Mouse (Mus musculus) CH12.LX (cell line): ENCODE results near the gene Enox2. TPM values are rescaled to one million over a fixed set of nuclear protein-coding genes. Genes with fewer than 3 reads are reported as not detected.

Experiments used
- DNase-seq: peaks from one replicate; pipeline ENCODE4 v3.0.0-alpha.2; 2013; ENCODE audit errors: extremely low read depth
- H3K27ac ChIP-seq: 2 replicates; pipeline ENCODE4 v1.5.1; 2012; ENCODE audit warnings: low read depth, mild to moderate bottlenecking, control low read depth, moderate library complexity; ENCODE audit not compliant: insufficient read depth
- H3K27me3 ChIP-seq: replicated peaks from 2 replicates; pipeline ENCODE3; 2012; ENCODE audit warnings: inconsistent platforms
- H3K36me3 ChIP-seq, 2 experiments: replicated peaks in 1 of 2; 2 replicates each; pipeline versions ENCODE3 to v1.6.1; 2012; ENCODE audit warnings: inconsistent platforms in 1 of 2, low read length in 1 of 2, mild to moderate bottlenecking in 1 of 2, mixed read lengths in 1 of 2, moderate library complexity in 1 of 2; ENCODE audit not compliant: control insufficient read depth in 1 of 2, insufficient read depth in 1 of 2
- H3K4me1 ChIP-seq, 2 experiments: 2 replicates each; pipeline ENCODE4 v1.6.1; 2012; ENCODE audit warnings: inconsistent platforms in 1 of 2, moderate library complexity in 1 of 2; ENCODE audit not compliant: insufficient read depth in 2 of 2, control insufficient read depth in 1 of 2
- H3K4me2 ChIP-seq: 2 replicates; pipeline ENCODE4 v1.6.1; 2012; ENCODE audit warnings: low read depth, mild to moderate bottlenecking, control low read depth; ENCODE audit not compliant: poor library complexity, insufficient read depth, severe bottlenecking
- H3K4me3 ChIP-seq, 3 experiments: fragments of 150-350 bp in 1 of 3; sonication (generic) in 1 of 3; replicated peaks in 1 of 3; 2 replicates each; pipeline versions ENCODE3 to v1.5.1; 2011 to 2012; ENCODE audit warnings: low read depth in 2 of 3, low read length in 2 of 3, mild to moderate bottlenecking in 2 of 3, moderate library complexity in 2 of 3, control low read depth in 1 of 3, improper control_type of control experiment in 1 of 3, inconsistent platforms in 1 of 3, mixed read lengths in 1 of 3; ENCODE audit not compliant: poor library complexity in 1 of 3
- H3K79me2 ChIP-seq: replicated peaks from 2 replicates; pipeline ENCODE4 v1.6.1; 2012; ENCODE audit warnings: mild to moderate bottlenecking, moderate library complexity; ENCODE audit not compliant: control insufficient read depth, poor library complexity, insufficient read depth, severe bottlenecking; ENCODE audit errors: extremely low read depth
- H3K9ac ChIP-seq: 2 replicates; pipeline ENCODE4 v1.6.1; 2012; ENCODE audit warnings: low read depth, mild to moderate bottlenecking, control low read depth, moderate library complexity; ENCODE audit not compliant: insufficient read depth
- H3K9me3 ChIP-seq: replicated peaks from 2 replicates; pipeline ENCODE3; 2012; ENCODE audit warnings: low read length, inconsistent platforms, mixed read lengths
- CHD1 ChIP-seq: IDR thresholded peaks from 2 replicates; pipeline ENCODE4 v1.6.1; 2012; ENCODE audit warnings: low read depth, low read length, improper control_type of control experiment, inconsistent platforms
- CHD2 ChIP-seq: IDR thresholded peaks from 2 replicates; pipeline ENCODE4 v1.6.1; 2011; ENCODE audit warnings: low read length, improper control_type of control experiment
- E2F4 ChIP-seq: IDR thresholded peaks from 2 replicates; pipeline ENCODE4 v1.6.1; 2011; ENCODE audit warnings: low read depth, low read length, improper control_type of control experiment; ENCODE audit not compliant: insufficient replicate concordance
- ELF1 ChIP-seq: IDR thresholded peaks from 2 replicates; pipeline ENCODE4 v1.6.1; 2014; ENCODE audit warnings: low read depth, mild to moderate bottlenecking, inconsistent platforms, low read length, improper control_type of control experiment
- HCFC1 ChIP-seq: IDR thresholded peaks from 2 replicates; pipeline ENCODE4 v1.6.1; 2012; ENCODE audit warnings: low read depth, mild to moderate bottlenecking, inconsistent platforms, low read length, improper control_type of control experiment
- IRF4 ChIP-seq: IDR thresholded peaks from 2 replicates; pipeline ENCODE4 v1.6.1; 2014; ENCODE audit warnings: low read depth, mild to moderate bottlenecking, inconsistent platforms, low read length, improper control_type of control experiment
- JUN ChIP-seq: IDR thresholded peaks from 2 replicates; pipeline ENCODE4 v1.6.1; 2011; ENCODE audit warnings: low read depth, mild to moderate bottlenecking, low read length, improper control_type of control experiment, moderate library complexity; ENCODE audit not compliant: insufficient read depth
- JUND ChIP-seq: conservative IDR thresholded peaks from 2 replicates; pipeline ENCODE4 v1.6.1; 2011; ENCODE audit warnings: low read depth, low read length, improper control_type of control experiment
- KAT2A ChIP-seq: IDR thresholded peaks from 2 replicates; pipeline ENCODE4 v1.6.1; 2012; ENCODE audit warnings: low read length, improper control_type of control experiment, inconsistent platforms; ENCODE audit not compliant: insufficient replicate concordance
- MAFK ChIP-seq: IDR thresholded peaks from 2 replicates; pipeline ENCODE4 v1.6.1; 2011; ENCODE audit warnings: low read length, improper control_type of control experiment; ENCODE audit not compliant: insufficient replicate concordance
- MAZ ChIP-seq: IDR thresholded peaks from 2 replicates; pipeline ENCODE4 v1.6.1; 2012; ENCODE audit warnings: low read depth, mild to moderate bottlenecking, inconsistent platforms, low read length, improper control_type of control experiment, moderate library complexity
- MXI1 ChIP-seq: IDR thresholded peaks from 2 replicates; pipeline ENCODE4 v1.6.1; 2011; ENCODE audit warnings: mild to moderate bottlenecking, low read depth, low read length, improper control_type of control experiment
- NELFE ChIP-seq: IDR thresholded peaks from 2 replicates; pipeline ENCODE4 v1.6.1; 2011; ENCODE audit warnings: low read depth, low read length, improper control_type of control experiment
- NRF1 ChIP-seq: IDR thresholded peaks from 2 replicates; pipeline ENCODE4 v1.6.1; 2014; ENCODE audit warnings: low read depth, mild to moderate bottlenecking, inconsistent platforms, low read length, improper control_type of control experiment, moderate library complexity
- PAX5 ChIP-seq: IDR thresholded peaks from 2 replicates; pipeline ENCODE4 v1.6.1; 2012; ENCODE audit warnings: low read length, inconsistent platforms, mixed read lengths
- POLR2AphosphoS2 ChIP-seq: IDR thresholded peaks from 2 replicates; pipeline ENCODE4 v1.6.1; 2011; ENCODE audit warnings: low read depth, low read length, improper control_type of control experiment
- SIN3A ChIP-seq: IDR thresholded peaks from 2 replicates; pipeline ENCODE4 v1.6.1; 2012; ENCODE audit warnings: low read length, improper control_type of control experiment, inconsistent platforms
- TBP ChIP-seq: conservative IDR thresholded peaks from 2 replicates; pipeline ENCODE4 v1.6.1; 2011; ENCODE audit warnings: low read depth, low read length, improper control_type of control experiment
- TCF12 ChIP-seq: IDR thresholded peaks from 2 replicates; pipeline ENCODE4 v1.6.1; 2014; ENCODE audit warnings: low read depth, mild to moderate bottlenecking, inconsistent platforms, low read length, improper control_type of control experiment
- USF1 ChIP-seq: IDR thresholded peaks from 2 replicates; pipeline ENCODE4 v1.6.1; 2014; ENCODE audit warnings: low read depth, mild to moderate bottlenecking, inconsistent platforms, low read length, improper control_type of control experiment
- USF2 ChIP-seq: conservative IDR thresholded peaks from 2 replicates; pipeline ENCODE4 v1.6.1; 2011; ENCODE audit warnings: low read depth, low read length, improper control_type of control experiment
- ZKSCAN1 ChIP-seq: IDR thresholded peaks from 2 replicates; pipeline ENCODE4 v1.6.1; 2012; ENCODE audit warnings: low read depth, inconsistent platforms, low read length, improper control_type of control experiment, borderline replicate concordance
- dilution Hi-C: fragments of 300-500 bp; cut with MboI; formaldehyde crosslinking; loops from 2 replicates; pipeline ENCODE4 v1.14.3; 2020; ENCODE audit warnings: low sequenced_read_pairs; ENCODE audit not compliant: extremely low pct_unique_long_range_greater_than_20kb, extremely low pct_ligation_motif_present
- in situ Hi-C: fragments of 300-500 bp; cut with MboI; formaldehyde crosslinking; loops from 3 replicates; pipeline ENCODE4 v1.14.3; 2019; ENCODE audit warnings: low sequenced_read_pairs, low pct_ligation_motif_present, low pct_unique_long_range_greater_than_20kb, mixed read lengths
- polyA plus RNA-seq: library from polyadenylated mRNA; unstranded; fragments of >175 nt; gene quantifications from 2 replicates; pipeline ENCODE4 v1.2.1, GENCODE M21; 2012; ENCODE audit warnings: low read depth; ENCODE audit not compliant: insufficient read length
- total RNA-seq, 2 experiments: library from RNA; depleted of rRNA; stranded (reverse); fragments of 300-350 nt in 1 of 2; fragments of >200 nt in 1 of 2; gene quantifications; 2 replicates each; pipeline ENCODE4 v1.2.3; 2012 to 2014

Enox2 gene
- total and polyA plus RNA-seq, 3 experiments, result 8.4 to 12.9 (median 12.7) TPM

GRCm38 (mm10) chrX:49216422-49216821 is 71.6 kb downstream of the Enox2 start:
- dilution Hi-C loops (no loop called here), in situ Hi-C loops (no loop called here)
- no peaks in the 10 kb centered on the region for H3K79me2 ChIP-seq
- no peak for DNase-seq
- H3K27ac ChIP-seq, result no peak overlapping the region
- no peak overlapping the region for H3K4me3 ChIP-seq
- H3K9me3 ChIP-seq, result no peaks in the 10 kb centered on the region
- no peak overlapping the region for H3K9ac ChIP-seq
- H3K4me2 ChIP-seq, result no peak overlapping the region
- H3K27me3 ChIP-seq, result no peaks in the 10 kb centered on the region
- TF ChIP-seq CHD2 (no peak), PAX5 (no peak), JUND (no peak), KAT2A (no peak), ELF1 (no peak), TBP (no peak), NELFE (no peak), TCF12 (no peak), MAZ (no peak), USF2 (no peak), ZKSCAN1 (no peak), IRF4 (no peak), NRF1 (no peak), SIN3A (no peak), JUN (no peak), HCFC1 (no peak), CHD1 (no peak), USF1 (no peak)
- no peaks in the 10 kb centered on the region for H3K4me1 ChIP-seq
- H3K36me3 ChIP-seq, result no peaks in the 10 kb centered on the region

GRCm38 (mm10) chrX:49196386-49196785 is 91.7 kb downstream of the Enox2 start:
- TF ChIP-seq NELFE, result no peak
- no peak for TF ChIP-seq MAFK
- TF ChIP-seq ELF1, result no peak
- TF ChIP-seq USF1, result no peak
- TF ChIP-seq CHD2, result no peak
- no peak for TF ChIP-seq POLR2AphosphoS2
- TF ChIP-seq E2F4, result no peak
- no peak for TF ChIP-seq SIN3A
- no peak for TF ChIP-seq MXI1
- TF ChIP-seq, all 38 proteins: peak for 0
- H3K79me2 ChIP-seq, result no peaks in the 10 kb centered on the region
- dilution Hi-C loops (no loop called here), in situ Hi-C loops (no loop called here)
- no peaks in the 10 kb centered on the region for H3K9me3 ChIP-seq
- H3K4me1 ChIP-seq, result peaks cover 0 to 7% of the 10 kb centered on the region in 2 experiments; a peak in 1 of 4 replicates
- H3K27me3 ChIP-seq, result no peaks in the 10 kb centered on the region
- H3K4me3 ChIP-seq, result no peak overlapping the region
- no peak overlapping the region for H3K4me2 ChIP-seq
- peak; percentile 49 for DNase-seq
- no peak overlapping the region for H3K9ac ChIP-seq
- no peak overlapping the region for H3K27ac ChIP-seq
- no peaks in the 10 kb centered on the region for H3K36me3 ChIP-seq
